Mouse (Mus musculus) frontal cortex, postnatal 25 days (tissue): ENCODE results near the gene Ctxn1.
"Not testable (repeated sequence)": the region's sequence is repeated elsewhere in the genome, so short reads cannot be mapped to it uniquely, and the experiment has no call there.

Experiments used
- DNase-seq, 2 experiments: peaks; one replicate each; pipeline ENCODE4 v3.0.0; 2022; ENCODE audit warnings: low spot score in 2 of 2

The Ctxn1 gene

DNA sequence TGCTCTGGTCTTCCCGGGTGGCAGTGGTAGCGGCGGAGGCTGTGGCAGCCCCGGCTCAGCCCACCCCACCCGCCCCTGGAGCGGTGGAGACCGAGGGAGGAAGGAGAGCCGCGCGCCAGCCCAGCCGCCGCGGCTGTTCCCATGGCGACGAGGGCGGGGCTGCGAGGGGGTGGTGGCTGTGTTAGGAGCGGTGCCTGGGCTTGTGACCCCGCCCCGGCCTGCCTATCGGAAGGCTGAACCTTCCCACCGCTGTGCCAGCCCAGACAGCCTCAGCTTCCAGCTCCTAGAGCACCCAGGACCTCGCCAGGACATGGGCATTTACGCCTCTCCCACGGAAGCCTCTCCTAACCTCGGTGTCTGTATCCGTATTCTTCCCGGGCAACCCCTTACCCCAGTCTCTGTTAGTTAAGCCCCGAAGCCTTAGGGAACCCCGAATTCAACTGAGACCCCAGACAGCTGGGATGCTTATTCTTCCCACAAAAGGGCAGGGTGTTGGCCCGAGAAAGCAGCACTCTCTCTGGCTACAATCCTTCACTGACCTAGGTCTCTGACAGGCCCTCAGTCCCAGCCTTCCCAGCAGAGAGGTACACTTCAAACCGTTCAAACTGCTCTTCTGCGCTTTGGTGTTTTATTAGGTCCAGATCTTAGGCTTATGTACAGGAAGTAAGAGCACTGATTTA is at the start of gene Ctxn1:
Gene Ctxn1, minus strand, starts transcription at position 150 of the 680 bp plus-strand sequence.
- DNase-seq: peak; percentile 76 to 87

DNA sequence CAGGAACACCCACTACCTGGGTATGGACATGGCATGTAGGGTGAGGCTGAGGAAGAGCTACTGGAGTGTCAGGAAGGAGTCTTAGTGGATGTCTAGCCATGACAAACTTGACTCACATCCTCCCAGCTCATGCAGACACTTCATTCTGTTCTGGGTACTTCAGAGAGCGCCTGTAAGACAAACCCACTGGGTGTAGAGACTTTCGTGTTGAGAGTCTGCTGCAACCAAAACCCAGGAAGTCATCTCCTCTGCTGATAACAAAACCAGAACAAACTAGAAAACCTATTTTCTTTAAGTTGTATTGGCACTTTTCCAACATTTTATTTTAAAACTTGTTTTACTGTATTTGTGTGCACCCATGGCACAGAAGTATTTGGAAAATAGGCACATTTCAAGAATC is 46.8 kb upstream of the Ctxn1 start:
- DNase-seq: no peak

DNA sequence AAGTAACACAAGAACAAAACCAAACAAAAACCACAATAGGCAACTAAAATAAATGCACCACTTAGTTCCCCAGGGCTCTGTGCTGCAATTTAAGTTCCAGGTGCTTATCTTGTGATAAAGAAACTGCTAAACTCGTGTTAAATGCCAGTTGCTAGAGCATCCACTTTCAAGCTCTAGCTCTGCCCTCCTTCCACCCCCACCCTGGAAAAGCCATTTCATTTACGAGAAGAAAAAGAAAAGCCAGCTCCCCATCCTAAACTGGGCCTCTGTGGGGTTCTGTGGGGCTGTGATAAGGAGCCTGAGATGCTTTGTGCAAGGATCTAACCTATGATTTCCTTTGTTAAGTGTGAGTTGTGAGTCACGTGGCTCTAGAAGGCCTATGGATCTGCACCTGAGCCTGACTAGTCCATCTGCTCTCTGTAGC is 45.1 kb upstream of the Ctxn1 start:
- DNase-seq: no peak

DNA sequence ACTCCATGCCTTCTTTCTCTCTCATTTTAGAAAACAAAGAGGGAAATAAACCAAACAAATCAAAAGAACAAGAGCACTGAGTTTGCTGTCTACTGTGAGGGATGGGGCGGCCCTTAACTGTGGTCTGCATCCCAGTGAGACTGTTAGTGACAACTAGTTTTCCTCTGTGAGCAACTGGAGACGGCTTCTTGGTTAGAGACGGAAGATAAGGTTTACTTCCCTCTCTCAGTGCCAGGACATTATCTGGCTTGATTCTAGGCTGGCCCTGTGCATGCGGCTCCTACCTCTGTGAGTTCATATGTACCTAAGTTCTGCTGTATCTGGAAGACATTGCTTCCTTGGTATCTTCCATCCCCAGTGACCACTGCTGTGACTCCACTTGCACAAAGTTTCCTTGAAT is 38.7 kb upstream of the Ctxn1 start:
- no peak for DNase-seq

DNA sequence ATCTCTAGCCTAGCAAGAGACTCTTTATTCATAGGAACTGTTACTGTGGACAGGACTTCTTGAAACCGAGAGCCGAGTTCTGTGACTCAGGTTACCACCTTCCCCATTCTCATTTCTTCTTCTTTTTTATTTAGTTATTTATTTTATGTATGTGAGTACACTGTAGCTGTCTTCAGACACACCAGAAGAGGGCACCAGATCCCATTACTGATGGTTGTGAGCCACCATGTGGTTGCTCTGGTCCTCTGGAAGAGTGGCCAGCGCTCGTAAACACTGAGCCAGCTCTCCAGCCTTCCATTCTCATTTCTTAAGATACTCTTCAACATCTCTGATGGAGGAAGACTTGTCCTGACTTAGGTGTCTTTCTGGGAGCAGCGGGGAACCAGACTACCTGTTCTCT is 33.7 kb upstream of the Ctxn1 start:
- DNase-seq: no peak

DNA sequence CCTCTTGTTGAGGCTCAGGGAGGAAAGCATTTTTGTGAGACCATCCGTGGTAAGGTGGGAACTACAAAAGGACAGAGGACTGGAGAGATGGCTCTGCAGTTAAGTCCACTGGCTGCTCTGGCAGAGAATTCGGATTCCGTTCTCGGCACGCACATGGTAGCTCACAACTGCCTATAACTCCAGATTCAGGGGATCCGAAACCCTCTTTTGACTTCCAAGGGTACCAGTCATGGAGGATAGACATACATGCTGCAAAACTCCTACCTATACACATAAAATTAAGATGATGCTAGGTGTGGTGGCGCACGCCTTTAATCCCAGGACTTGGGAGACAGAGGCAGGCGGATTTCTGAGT is 17.0 kb upstream of the Ctxn1 start:
- no peak for DNase-seq

DNA sequence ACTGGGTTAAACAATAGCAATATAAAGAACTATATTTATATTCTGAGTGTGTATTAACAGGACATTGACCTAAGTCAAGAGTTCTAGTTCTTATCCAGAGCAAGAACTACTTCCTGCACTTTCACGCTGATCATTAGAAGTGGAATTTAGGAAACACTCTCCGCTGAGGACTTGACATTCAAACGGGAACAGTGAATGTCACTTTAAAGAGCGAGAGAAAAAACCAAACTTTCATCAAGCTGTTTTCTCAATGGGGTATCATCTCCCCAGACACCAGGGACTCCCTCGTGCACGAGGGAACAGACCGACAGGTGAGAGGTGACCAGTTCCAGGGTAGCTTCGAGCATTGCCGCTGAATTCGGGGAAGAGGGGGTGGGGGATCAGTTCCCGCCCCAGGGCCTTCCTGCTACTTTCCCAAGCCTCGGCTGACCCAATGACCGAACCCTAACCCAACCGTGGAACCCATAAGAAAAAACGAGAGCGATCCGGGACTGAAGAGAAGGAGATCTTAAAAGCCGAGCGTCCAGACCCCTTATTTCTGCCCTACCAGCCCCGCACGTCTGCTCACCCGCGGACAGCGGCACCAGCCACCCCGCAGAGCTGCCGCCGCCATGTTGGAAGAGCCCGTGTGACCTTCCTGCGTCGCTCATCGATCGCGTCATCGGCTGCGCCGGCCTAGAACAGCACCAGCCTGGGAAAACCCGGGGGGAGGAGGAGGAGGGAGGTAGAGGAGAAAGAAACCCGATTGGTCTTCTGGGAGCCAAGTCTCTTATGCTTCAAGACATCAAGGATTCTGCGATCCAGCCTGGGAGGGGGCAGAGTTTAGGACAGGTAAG is 16.4 kb upstream of the Ctxn1 start, which contains the start of gene Timm44:
Gene Timm44, minus strand, starts transcription at position 639 of the 836 bp plus-strand sequence.
- peak; percentile 91 to 94 for DNase-seq

DNA sequence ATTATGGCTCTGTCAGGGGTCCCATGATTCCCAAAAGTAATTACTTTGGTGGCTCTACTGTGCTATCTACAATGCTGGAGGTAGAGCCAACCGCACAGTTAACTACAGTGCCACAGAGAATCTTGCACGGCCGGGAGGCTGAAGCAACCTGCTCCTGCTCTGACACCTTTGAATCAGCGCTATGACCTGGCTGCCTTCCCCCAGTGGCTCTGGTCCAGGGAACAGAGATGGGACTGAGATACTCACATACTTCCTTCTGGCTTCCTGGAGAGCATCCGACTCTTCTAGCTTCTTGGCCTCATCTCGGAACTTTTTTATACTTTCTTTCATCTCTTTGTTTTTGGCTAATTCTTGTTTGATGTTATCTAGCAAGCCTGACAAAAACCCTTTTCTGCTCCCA is 10.5 kb upstream of the Ctxn1 start:
- DNase-seq: no peak

DNA sequence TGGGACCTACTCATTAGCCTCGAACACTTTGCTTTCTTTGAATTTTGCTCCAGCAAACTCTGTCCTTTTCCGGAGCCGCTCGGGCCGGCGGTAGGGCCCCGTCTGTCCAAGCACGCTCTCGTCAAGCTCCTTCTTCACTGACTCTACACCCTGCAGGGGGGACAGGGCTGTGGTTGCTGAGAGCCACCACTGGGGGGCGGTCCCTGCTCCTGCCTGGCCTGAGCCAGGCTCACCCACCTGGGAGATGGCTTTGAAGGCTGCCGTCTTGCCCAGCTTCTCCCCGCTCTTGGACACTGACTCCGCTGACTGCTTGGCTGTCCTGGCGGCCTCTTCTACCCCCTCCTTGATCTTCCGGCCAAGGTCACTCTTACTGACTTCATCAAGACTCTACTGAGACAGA is 8.6 kb upstream of the Ctxn1 start:
- DNase-seq: no peak

DNA sequence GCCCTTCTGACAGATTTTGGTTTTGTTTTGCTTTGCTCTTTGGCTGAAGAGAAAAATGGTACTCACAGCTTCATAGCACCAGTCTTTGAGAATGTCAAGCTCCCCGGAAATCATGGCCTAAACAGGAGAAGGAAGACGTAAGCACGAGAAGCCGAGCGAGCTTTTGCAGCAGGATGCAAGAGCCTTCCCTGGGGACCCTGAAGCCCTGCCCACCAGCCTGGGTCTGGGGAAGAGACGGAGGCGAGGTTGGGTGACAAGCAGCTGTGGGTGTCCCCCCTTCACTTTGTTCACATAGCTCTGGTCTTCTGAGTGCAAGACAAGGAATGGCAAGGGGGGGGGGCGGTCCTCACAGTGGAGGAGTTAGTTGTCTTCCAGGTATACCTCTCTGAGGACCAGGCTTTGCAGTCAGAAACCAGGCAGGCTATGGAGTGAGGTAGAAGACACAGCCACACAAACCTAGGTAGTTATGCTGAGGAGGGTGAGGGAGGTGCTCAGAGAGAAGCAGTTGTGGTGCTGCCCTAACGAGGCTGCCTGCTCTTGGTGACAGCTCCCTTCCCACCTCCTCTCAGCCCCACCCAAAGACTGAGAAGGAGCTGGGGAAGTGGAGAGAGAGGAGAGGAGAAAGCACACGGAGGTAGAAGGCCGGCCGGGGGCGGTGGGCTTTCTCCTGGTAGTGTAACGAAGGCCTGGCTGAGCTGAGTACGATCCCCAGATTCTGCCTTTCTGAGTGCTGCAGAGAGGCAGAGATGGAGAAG is 6.3 kb upstream of the Ctxn1 start:
- DNase-seq: no peak

DNA sequence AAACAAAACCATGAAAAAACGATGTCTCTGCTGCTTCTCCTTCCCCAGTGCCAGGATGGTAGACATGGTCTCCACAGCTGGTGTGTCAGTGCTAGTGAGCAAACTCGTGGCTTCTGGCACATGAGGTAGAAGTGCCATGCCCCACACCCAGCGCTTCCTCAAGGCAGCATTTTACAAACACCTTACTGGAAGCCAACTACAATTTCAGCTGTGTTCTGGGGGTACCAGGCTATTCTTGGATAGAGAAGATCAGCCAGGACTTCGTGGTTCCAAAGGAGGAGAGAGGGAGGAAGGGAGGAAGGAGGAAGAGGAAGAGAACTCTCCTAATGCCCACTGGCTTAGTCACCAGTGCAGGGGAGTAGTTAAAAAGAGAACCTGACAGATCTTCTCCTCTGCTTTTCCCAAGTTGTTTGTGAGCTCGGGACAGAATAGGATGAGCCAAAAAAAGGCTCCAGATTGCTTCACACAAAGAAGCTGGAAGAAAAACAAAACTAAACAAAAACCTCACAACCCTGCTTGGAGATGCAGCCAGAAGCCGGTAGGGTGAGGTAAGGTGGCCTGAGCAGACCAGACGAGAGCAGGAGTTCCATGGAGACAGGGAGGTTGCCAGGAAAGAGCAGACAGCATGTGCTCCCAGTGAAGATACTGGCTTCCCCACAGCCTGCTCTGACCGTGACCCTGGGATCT is 4.2 kb upstream of the Ctxn1 start:
- DNase-seq: no peak

DNA sequence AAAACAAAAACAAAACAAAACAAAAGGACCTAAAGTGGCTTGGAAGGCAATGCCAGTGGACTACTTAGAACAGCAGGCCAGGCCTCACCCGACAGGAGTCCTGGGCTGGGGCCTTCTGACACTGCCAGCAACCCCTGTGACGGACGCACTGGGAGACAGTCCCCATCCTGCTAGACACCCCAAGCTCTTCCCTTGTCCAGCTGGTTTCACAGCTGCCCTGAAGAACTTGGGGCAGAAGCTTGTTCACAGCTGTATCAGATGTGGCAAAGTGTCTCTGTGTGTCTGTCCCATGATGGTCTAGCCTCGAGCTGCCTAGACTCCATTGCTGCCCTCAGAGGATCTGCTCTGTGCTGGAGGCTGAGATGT is 714 bp upstream of the Ctxn1 start:
- DNase-seq: no peak

DNA sequence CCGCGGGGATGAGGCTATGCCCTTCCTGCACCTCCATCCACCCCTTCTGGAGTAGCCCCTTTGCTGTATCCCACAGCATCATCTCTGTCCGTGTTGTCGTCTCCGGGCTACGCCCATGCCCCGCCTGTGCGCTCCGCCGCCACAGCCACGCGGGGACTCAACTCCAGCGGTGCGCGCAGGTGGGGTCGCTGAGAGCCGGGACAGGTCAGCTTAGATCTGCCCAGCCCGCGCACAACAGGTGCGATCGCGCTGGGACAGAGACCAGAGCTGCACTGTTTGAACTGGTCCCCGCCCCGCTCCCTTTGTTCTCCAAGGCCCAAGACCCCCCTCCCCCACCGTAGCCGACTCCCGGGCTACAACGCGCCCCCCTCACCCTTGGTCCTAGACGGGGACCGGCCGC is 396 bp downstream of the Ctxn1 start:
- DNase-seq: peak in 1 of 2 experiments; percentile 45

DNA sequence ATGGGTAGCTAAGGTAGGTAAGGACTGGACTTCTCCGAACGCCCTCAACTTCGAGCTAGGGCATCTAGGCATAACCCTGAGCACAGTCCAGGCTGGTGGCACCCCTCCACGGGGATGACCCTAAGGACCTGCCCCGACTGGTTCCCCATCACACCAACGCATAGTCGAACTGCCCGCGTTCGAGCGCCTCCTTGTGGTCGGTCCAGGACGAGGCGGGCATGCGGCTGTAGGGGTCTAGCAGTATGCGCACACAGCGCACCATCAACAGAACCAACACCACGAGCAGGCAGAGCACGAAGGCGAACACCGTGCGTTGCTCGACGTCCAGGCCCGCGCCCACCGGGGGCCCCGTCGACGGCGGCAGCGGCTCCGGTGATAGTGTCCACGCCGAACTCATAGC is 841 bp downstream of the Ctxn1 start:
- peak; percentile 77 to 79 for DNase-seq

DNA sequence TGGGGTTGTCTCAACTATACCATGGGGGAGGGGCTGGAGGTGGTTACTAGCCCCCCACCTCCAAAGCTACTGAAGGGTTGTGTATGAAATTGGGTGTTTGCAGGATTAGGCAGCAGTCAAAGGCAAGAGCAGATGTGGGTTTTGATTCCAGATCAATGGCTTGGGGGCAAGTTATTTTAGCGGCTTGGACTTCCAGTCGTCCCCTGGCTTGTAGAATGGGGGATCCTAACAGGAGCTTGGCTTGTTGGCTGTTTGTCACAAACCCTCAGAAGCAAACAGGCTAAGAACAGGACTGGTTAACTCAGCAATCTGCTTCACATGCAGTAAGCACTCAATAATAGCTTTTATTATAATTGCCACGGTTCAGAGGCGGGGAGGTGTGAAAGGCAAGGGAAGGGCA is 1.7 kb downstream of the Ctxn1 start:
- DNase-seq: no peak

DNA sequence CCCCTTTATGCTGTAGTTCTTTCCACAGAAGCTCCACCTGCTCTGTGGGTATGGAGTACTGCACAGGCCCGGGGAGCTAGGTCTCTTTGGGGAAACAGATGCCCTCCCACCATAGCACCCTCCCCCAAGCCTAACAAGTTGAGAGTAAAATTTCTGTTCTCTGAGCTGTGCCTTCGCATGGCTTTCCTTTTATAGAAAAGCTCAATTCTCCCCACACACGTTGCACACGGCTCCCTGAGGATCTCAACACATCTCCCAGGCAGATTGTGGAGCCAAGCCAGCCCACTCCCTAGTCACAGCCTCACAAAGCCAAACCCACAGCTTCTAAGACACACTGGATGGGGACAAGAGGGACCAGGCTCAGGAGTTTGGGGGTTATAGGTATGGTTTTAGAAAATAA is 2.2 kb downstream of the Ctxn1 start:
- peak; percentile 54 to 77 for DNase-seq

DNA sequence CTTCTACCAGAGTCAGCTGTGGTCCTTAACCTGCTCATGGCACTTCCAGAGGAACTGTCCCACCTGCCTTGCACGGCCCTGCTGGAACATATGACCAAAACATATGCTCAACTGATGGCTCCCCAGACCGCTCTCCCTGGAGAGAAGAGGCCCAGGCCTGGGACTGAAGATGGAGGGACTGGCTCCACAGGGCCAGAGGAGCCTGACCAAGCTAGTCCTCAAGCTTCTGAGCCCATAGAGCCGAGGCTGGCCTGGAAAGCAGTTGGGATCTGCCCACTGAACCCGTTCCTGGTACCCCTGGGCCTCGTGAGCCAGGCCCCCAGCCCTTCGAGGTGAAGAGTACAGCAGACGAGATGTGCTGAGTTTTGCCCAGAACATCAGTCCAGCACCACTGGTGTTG is 3.6 kb downstream of the Ctxn1 start:
- DNase-seq: not testable (repeated sequence)

DNA sequence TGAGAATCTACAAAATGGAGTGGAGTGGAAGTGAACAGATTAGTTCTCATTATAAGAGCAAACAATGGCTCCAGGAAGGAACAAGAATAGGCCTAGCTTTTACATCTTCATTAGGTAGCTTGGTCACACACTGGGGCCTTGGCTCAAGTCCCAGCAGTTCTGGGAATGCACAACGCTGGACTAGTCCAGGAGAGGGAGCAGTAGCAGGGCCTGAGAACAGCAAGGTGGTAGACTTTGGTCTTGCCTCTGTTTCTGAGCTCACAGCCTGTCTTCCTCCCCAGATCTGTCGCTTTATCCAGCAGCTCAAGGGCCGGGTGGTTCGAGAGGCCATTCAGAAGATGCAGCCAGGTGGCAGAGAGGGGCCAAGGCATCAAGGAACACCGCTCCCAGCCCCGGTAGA is 5.1 kb downstream of the Ctxn1 start:
- DNase-seq: no peak

DNA sequence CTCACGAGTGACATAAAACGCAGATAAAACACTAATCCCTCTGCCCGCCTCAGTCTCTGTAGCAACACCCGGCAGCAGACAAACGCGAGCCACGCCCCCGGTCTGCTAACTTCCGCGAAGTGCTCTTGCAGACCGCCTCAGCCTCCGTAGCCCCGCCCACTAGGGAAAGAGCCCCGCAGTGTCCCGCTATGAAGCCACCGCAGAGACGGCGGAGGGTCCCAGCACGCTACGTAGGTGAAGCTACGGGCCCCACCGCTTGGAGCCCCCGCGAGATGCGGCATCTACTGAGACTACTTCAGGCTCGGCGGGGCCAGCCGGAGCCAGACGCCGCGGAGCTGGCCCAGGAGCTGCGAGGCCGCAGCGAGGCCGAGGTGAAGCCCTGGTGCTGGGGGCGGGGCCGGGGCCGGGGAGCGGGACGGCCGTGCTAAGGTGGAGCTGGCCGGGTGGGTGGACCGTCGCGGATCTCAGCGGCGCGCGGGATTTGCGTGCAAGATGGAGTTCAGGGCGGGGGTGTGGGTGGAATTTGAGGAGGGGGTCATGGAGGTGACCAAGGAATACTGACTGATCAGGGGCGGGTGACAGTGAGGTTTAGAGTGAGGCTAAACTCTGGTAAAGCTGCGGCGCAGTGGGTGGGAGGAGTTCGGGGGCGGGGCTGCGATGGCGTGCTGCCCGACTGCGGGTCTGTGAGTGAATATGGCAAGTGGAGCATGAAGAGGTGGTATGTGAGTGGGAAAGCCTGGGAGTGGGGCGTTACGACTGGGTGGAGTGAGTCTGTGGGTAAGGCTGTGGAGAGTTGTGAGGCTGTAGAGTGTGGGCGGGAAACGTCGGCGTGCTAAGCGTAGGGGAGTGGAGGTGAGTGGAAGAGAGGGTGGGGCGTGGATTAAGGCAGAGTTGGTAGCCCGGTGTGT is 5.9 kb downstream of the Ctxn1 start, which contains the start of gene Snapc2:
Gene Snapc2, plus strand, starts transcription at position 147 of the 908 bp plus-strand sequence.
- peak; percentile 93 for DNase-seq

DNA sequence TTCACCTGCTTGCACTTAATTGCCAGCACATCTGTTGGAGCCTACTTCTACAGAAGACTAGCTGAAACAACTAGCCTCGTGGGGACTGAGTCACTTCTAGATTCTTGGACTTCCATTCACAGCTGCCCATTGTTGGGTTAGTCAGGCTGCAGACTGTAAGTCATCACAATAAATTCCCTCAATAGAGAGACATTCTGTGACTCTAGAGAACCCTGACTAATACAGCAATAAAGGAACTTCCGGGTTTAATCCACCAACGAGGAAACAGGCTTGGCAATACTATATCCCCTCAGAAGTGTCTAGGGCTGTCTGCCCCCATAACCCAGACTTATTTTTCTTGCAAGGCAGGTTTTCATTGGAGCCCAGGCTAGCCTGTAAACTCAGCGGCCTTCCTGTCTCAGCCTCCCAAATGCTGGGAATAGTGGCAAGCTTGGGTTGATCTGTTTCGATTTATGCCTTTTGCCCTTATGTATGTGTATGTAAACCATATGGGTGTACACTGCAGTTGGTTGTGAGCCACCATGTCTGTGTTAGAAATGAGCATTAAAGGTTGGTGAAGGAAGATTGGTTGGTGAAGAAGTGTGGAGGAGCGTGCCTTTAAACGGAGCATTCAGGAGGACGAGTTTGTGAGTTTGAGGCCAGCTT is 6.8 kb downstream of the Ctxn1 start:
- DNase-seq: no peak
